Mouse (Mus musculus) CH12.LX (cell line): ENCODE results near the gene Arsk. TPM values are rescaled to one million over a fixed set of nuclear protein-coding genes. Genes with fewer than 3 reads are reported as not detected.
A peak's percentile ranks its signal among the peaks of the same experiment; 100 is the strongest.

Source experiments
- DNase-seq: peaks from one replicate; pipeline ENCODE4 v3.0.0-alpha.2; 2013; ENCODE audit errors: extremely low read depth
- H3K27ac ChIP-seq: 2 replicates; pipeline ENCODE4 v1.5.1; 2012; ENCODE audit warnings: low read depth, mild to moderate bottlenecking, control low read depth, moderate library complexity; ENCODE audit not compliant: insufficient read depth
- H3K27me3 ChIP-seq: replicated peaks from 2 replicates; pipeline ENCODE3; 2012; ENCODE audit warnings: inconsistent platforms
- H3K36me3 ChIP-seq, 2 experiments: replicated peaks in 1 of 2; 2 replicates each; pipeline versions ENCODE3 to v1.6.1; 2012; ENCODE audit warnings: inconsistent platforms in 1 of 2, low read length in 1 of 2, mild to moderate bottlenecking in 1 of 2, mixed read lengths in 1 of 2, moderate library complexity in 1 of 2; ENCODE audit not compliant: control insufficient read depth in 1 of 2, insufficient read depth in 1 of 2
- H3K4me1 ChIP-seq, 2 experiments: 2 replicates each; pipeline ENCODE4 v1.6.1; 2012; ENCODE audit warnings: inconsistent platforms in 1 of 2, moderate library complexity in 1 of 2; ENCODE audit not compliant: insufficient read depth in 2 of 2, control insufficient read depth in 1 of 2
- H3K4me2 ChIP-seq: 2 replicates; pipeline ENCODE4 v1.6.1; 2012; ENCODE audit warnings: low read depth, mild to moderate bottlenecking, control low read depth; ENCODE audit not compliant: poor library complexity, insufficient read depth, severe bottlenecking
- H3K4me3 ChIP-seq, 3 experiments: fragments of 150-350 bp in 1 of 3; sonication (generic) in 1 of 3; replicated peaks in 1 of 3; 2 replicates each; pipeline versions ENCODE3 to v1.5.1; 2011 to 2012; ENCODE audit warnings: low read depth in 2 of 3, low read length in 2 of 3, mild to moderate bottlenecking in 2 of 3, moderate library complexity in 2 of 3, control low read depth in 1 of 3, improper control_type of control experiment in 1 of 3, inconsistent platforms in 1 of 3, mixed read lengths in 1 of 3; ENCODE audit not compliant: poor library complexity in 1 of 3
- H3K79me2 ChIP-seq: replicated peaks from 2 replicates; pipeline ENCODE4 v1.6.1; 2012; ENCODE audit warnings: mild to moderate bottlenecking, moderate library complexity; ENCODE audit not compliant: control insufficient read depth, poor library complexity, insufficient read depth, severe bottlenecking; ENCODE audit errors: extremely low read depth
- H3K9ac ChIP-seq: 2 replicates; pipeline ENCODE4 v1.6.1; 2012; ENCODE audit warnings: low read depth, mild to moderate bottlenecking, control low read depth, moderate library complexity; ENCODE audit not compliant: insufficient read depth
- H3K9me3 ChIP-seq: replicated peaks from 2 replicates; pipeline ENCODE3; 2012; ENCODE audit warnings: low read length, inconsistent platforms, mixed read lengths
- BHLHE40 ChIP-seq: IDR thresholded peaks from 2 replicates; pipeline ENCODE4 v1.6.1; 2011; ENCODE audit warnings: mild to moderate bottlenecking, low read depth, low read length, improper control_type of control experiment
- CHD1 ChIP-seq: IDR thresholded peaks from 2 replicates; pipeline ENCODE4 v1.6.1; 2012; ENCODE audit warnings: low read depth, low read length, improper control_type of control experiment, inconsistent platforms
- E2F4 ChIP-seq: IDR thresholded peaks from 2 replicates; pipeline ENCODE4 v1.6.1; 2011; ENCODE audit warnings: low read depth, low read length, improper control_type of control experiment; ENCODE audit not compliant: insufficient replicate concordance
- EP300 ChIP-seq: IDR thresholded peaks from 2 replicates; pipeline ENCODE4 v1.6.1; 2011; ENCODE audit warnings: low read length, improper control_type of control experiment
- ETS1 ChIP-seq: conservative IDR thresholded peaks from 2 replicates; pipeline ENCODE4 v1.6.1; 2012; ENCODE audit warnings: low read depth, mild to moderate bottlenecking, inconsistent platforms, low read length, improper control_type of control experiment, moderate library complexity
- GABPA ChIP-seq: IDR thresholded peaks from 2 replicates; pipeline ENCODE4 v1.6.1; 2012; ENCODE audit warnings: low read depth, low read length, improper control_type of control experiment, inconsistent platforms; ENCODE audit not compliant: insufficient replicate concordance
- IRF4 ChIP-seq: IDR thresholded peaks from 2 replicates; pipeline ENCODE4 v1.6.1; 2014; ENCODE audit warnings: low read depth, mild to moderate bottlenecking, inconsistent platforms, low read length, improper control_type of control experiment
- JUN ChIP-seq: IDR thresholded peaks from 2 replicates; pipeline ENCODE4 v1.6.1; 2011; ENCODE audit warnings: low read depth, mild to moderate bottlenecking, low read length, improper control_type of control experiment, moderate library complexity; ENCODE audit not compliant: insufficient read depth
- MAX ChIP-seq: IDR thresholded peaks from 2 replicates; pipeline ENCODE4 v1.6.1; 2011; ENCODE audit warnings: low read length, improper control_type of control experiment
- MAZ ChIP-seq: IDR thresholded peaks from 2 replicates; pipeline ENCODE4 v1.6.1; 2012; ENCODE audit warnings: low read depth, mild to moderate bottlenecking, inconsistent platforms, low read length, improper control_type of control experiment, moderate library complexity
- MXI1 ChIP-seq: IDR thresholded peaks from 2 replicates; pipeline ENCODE4 v1.6.1; 2011; ENCODE audit warnings: mild to moderate bottlenecking, low read depth, low read length, improper control_type of control experiment
- MYC ChIP-seq: IDR thresholded peaks from 2 replicates; pipeline ENCODE4 v1.6.1; 2011; ENCODE audit warnings: low read depth, mild to moderate bottlenecking, improper control_type of control experiment, low read length
- NRF1 ChIP-seq: IDR thresholded peaks from 2 replicates; pipeline ENCODE4 v1.6.1; 2014; ENCODE audit warnings: low read depth, mild to moderate bottlenecking, inconsistent platforms, low read length, improper control_type of control experiment, moderate library complexity
- PAX5 ChIP-seq: IDR thresholded peaks from 2 replicates; pipeline ENCODE4 v1.6.1; 2012; ENCODE audit warnings: low read length, inconsistent platforms, mixed read lengths
- RCOR1 ChIP-seq: conservative IDR thresholded peaks from 2 replicates; pipeline ENCODE4 v1.6.1; 2012; ENCODE audit warnings: low read depth, mild to moderate bottlenecking, inconsistent platforms, low read length, improper control_type of control experiment
- SIN3A ChIP-seq: IDR thresholded peaks from 2 replicates; pipeline ENCODE4 v1.6.1; 2012; ENCODE audit warnings: low read length, improper control_type of control experiment, inconsistent platforms
- SMC3 ChIP-seq: IDR thresholded peaks from 2 replicates; pipeline ENCODE4 v1.6.1; 2011; ENCODE audit warnings: low read depth, low read length, improper control_type of control experiment
- TBP ChIP-seq: conservative IDR thresholded peaks from 2 replicates; pipeline ENCODE4 v1.6.1; 2011; ENCODE audit warnings: low read depth, low read length, improper control_type of control experiment
- TCF12 ChIP-seq: IDR thresholded peaks from 2 replicates; pipeline ENCODE4 v1.6.1; 2014; ENCODE audit warnings: low read depth, mild to moderate bottlenecking, inconsistent platforms, low read length, improper control_type of control experiment
- UBTF ChIP-seq: IDR thresholded peaks from 2 replicates; pipeline ENCODE4 v1.6.1; 2012; ENCODE audit warnings: low read depth, mild to moderate bottlenecking, inconsistent platforms, low read length, improper control_type of control experiment, moderate library complexity
- ZC3H11A ChIP-seq: IDR thresholded peaks from 2 replicates; pipeline ENCODE4 v1.6.1; 2012; ENCODE audit warnings: low read depth, mild to moderate bottlenecking, inconsistent platforms, low read length, improper control_type of control experiment
- ZKSCAN1 ChIP-seq: IDR thresholded peaks from 2 replicates; pipeline ENCODE4 v1.6.1; 2012; ENCODE audit warnings: low read depth, inconsistent platforms, low read length, improper control_type of control experiment, borderline replicate concordance
- dilution Hi-C: fragments of 300-500 bp; cut with MboI; formaldehyde crosslinking; loops from 2 replicates; pipeline ENCODE4 v1.14.3; 2020; ENCODE audit warnings: low sequenced_read_pairs; ENCODE audit not compliant: extremely low pct_unique_long_range_greater_than_20kb, extremely low pct_ligation_motif_present
- in situ Hi-C: fragments of 300-500 bp; cut with MboI; formaldehyde crosslinking; loops from 3 replicates; pipeline ENCODE4 v1.14.3; 2019; ENCODE audit warnings: low sequenced_read_pairs, low pct_ligation_motif_present, low pct_unique_long_range_greater_than_20kb, mixed read lengths
- polyA plus RNA-seq: library from polyadenylated mRNA; unstranded; fragments of >175 nt; gene quantifications from 2 replicates; pipeline ENCODE4 v1.2.1, GENCODE M21; 2012; ENCODE audit warnings: low read depth; ENCODE audit not compliant: insufficient read length
- total RNA-seq, 2 experiments: library from RNA; depleted of rRNA; stranded (reverse); fragments of 300-350 nt in 1 of 2; fragments of >200 nt in 1 of 2; gene quantifications; 2 replicates each; pipeline ENCODE4 v1.2.3; 2012 to 2014

The Arsk gene
- total and polyA plus RNA-seq, 3 experiments, result 4.0 to 7.6 (median 4.2) TPM

DNA sequence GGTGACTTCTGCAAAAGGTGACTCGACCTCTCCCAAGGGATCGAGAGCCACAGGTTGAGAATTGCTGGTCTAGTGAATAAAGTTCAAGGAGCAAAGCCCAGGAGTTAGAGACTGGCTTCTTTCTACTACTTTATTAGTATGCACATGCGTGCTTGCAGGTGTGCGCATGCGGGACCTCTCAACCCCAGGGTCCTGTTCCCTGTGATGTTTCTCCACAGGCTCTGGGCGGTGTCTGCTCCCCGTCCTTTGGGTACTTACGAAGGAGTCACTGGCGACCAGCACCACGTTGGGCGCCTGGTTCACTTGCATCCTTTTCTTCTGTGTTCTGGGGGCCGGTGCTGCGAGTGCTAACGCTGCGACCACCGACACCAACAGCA, 356 bp downstream of the Arsk start:
- DNase-seq, result peak; percentile 74
- no peaks in the 10 kb centered on the region for H3K9me3 ChIP-seq
- no peaks in the 10 kb centered on the region for H3K27me3 ChIP-seq
- no peak for TF ChIP-seq TBP
- TF ChIP-seq E2F4, result no peak
- peak; percentile 59 for TF ChIP-seq MAX
- TF ChIP-seq UBTF, result no peak
- TF ChIP-seq MYC, result 0 out of 2 replicates have a peak, but pooled peaks have one; percentile 55
- no peak for TF ChIP-seq MAZ
- TF ChIP-seq BHLHE40, result 0 out of 2 replicates have a peak, but pooled peaks have one; percentile 45
- peak; percentile 62 for TF ChIP-seq NRF1
- 0 out of 2 replicates have a peak, but pooled peaks have one; percentile 7 for TF ChIP-seq IRF4
- no peak for TF ChIP-seq TCF12
- H3K9ac ChIP-seq, result peak overlapping the region; percentile 11
- H3K4me2 ChIP-seq, result no peak overlapping the region; the same call in 1 of the 2 replicates
- H3K36me3 ChIP-seq, result peaks cover 2 to 36% of the 10 kb centered on the region in 2 experiments
- H3K27ac ChIP-seq, result peak overlapping the region; percentile 80
- peaks cover 15% of the 10 kb centered on the region for H3K79me2 ChIP-seq
- in situ Hi-C loops (no loop called here), dilution Hi-C loops (no loop called here)
- peaks cover 0 to 21% of the 10 kb centered on the region in 2 experiments; a peak in 2 of 4 replicates for H3K4me1 ChIP-seq
- peak overlapping the region; percentile 78 to 95 (median 80) for H3K4me3 ChIP-seq

DNA sequence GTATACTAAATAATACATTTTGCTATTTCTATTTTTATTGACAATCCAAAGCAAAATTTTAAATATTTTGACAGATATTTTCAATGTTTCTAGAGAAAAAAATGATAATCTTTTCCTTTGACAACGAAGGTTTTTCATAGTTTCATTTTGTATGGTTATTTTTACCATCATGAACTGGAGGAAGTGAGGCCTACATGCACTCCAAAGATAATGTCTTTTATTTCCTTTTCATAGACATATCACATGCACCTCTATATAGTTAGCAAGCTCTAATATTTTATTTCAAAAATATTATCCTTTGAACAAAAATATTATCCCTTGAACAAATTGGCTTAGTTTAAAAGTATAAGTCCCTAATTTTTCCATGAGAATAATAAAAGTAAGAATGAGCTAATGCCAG, 24.1 kb downstream of the Arsk start:
- Histone ChIP-seq H3K9ac (no peak overlapping the region), H3K27ac (no peak overlapping the region), H3K4me2 (no peak overlapping the region), H3K79me2 (no peaks in the 10 kb centered on the region), H3K36me3 (no peaks in the 10 kb centered on the region), H3K27me3 (no peaks in the 10 kb centered on the region), H3K4me3 (no peak overlapping the region)
- dilution Hi-C loops, result no loop called here
- no peak for DNase-seq
- in situ Hi-C loops, result no loop called here
- no peak for TF ChIP-seq ZKSCAN1
- TF ChIP-seq, all 38 proteins: peak for 0
- Histone ChIP-seq H3K9me3 (no peaks in the 10 kb centered on the region), H3K4me1 (peaks cover 4 to 9% of the 10 kb centered on the region in 2 experiments; a peak in 2 of 4 replicates)

DNA sequence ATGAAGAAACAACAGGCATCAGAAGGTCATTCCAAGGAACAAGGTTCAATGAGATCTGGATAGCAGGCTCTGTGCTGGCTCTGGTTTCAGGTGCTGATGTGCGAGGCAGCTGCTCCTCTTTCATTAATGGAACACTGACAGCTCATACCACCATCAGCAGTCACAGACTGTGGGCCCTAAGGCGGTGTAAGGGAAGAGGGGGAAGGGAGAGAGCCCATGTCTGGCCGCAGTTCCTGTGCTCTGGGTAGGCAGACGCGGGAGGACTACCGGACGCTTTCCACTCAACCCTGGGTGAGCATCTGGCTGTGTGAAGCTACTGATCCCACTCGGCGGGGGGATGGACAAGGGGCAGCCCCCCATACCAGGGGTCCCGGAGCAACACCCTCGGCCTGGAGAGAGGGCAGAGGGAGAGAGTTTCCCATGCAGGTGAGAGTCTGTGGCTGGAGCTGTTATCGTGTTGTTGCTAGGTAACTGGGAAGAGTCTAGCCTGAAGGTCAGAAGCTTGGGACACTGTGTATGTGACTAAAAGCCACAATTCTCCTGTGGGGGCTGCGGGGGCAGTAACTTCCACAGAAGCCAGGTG, 34.0 kb downstream of the Arsk start:
- Histone ChIP-seq H3K9ac (no peak overlapping the region), H3K79me2 (no peaks in the 10 kb centered on the region), H3K4me3 (no peak overlapping the region), H3K27ac (no peak overlapping the region), H3K27me3 (no peaks in the 10 kb centered on the region), H3K9me3 (no peaks in the 10 kb centered on the region), H3K36me3 (peaks cover 14 to 27% of the 10 kb centered on the region in 2 experiments), H3K4me2 (no peak overlapping the region), H3K4me1 (no peaks in the 10 kb centered on the region)
- dilution Hi-C loops, result no loop called here
- TF ChIP-seq TBP (no peak), NRF1 (no peak), ZC3H11A (no peak), ZKSCAN1 (no peak), RCOR1 (no peak), JUN (no peak), EP300 (no peak), MXI1 (no peak), SIN3A (no peak), SMC3 (no peak), PAX5 (no peak), ETS1 (no peak), CHD1 (no peak), GABPA (no peak), IRF4 (no peak)
- TF ChIP-seq, all 38 proteins: peak for 0
- no peak for DNase-seq
- in situ Hi-C loops, result no loop called here
